Mouse (Mus musculus) small intestine, adult 2 months (tissue): ENCODE measurements around the gene Srgap3.

Source experiments
- CTCF ChIP-seq: fragments of 200-500 bp; IDR thresholded peaks from 2 replicates; pipeline ENCODE4 v1.5.1; 2012; ENCODE audit warnings: low read depth, mild to moderate bottlenecking, control low read depth, inconsistent platforms, low read length, moderate library complexity, mixed read lengths; ENCODE audit not compliant: insufficient replicate concordance, insufficient read length; ENCODE audit errors: extremely low read depth
- POLR2A ChIP-seq: fragments of 200-500 bp; IDR thresholded peaks from 2 replicates; pipeline ENCODE4 v1.6.1; 2012; ENCODE audit warnings: low read depth, mild to moderate bottlenecking, control low read depth, inconsistent platforms, low read length, moderate library complexity

GRCm38 (mm10) chr6:112810521-112810830, 136.6 kb downstream of the Srgap3 start:
- TF ChIP-seq CTCF (no peak), POLR2A (no peak)
